Mouse (Mus musculus) layer of hippocampus, adult 6 months (tissue): Measurements from ENCODE around the gene Tgif2lx1. TPM values are rescaled to one million over a fixed set of nuclear protein-coding genes. Genes with fewer than 3 reads are reported as not detected.

Experiments
- long read RNA-seq, 2 experiments: library from polyadenylated mRNA; unstranded; transcript quantifications; one replicate each; pipeline ENCODE4 v2.0.0; 2019 to 2020
- polyA plus RNA-seq: library from polyadenylated mRNA; unstranded; fragments of <200 nt; fragmentation: Nextera tagmentation; gene quantifications from 2 replicates; pipeline ENCODE4 v1.2.3, GENCODE M21; 2021

Gene Tgif2lx1
- polyA plus RNA-seq: not detected in 2 replicates
- long read RNA-seq, experiment 1: 0 reads
- long read RNA-seq, experiment 2: 0 reads

GRCm38 (mm10) chrX:118480637-118481036 is at the start of gene Tgif2lx1:
Gene Tgif2lx1 (minus strand): TSS chrX:118480737.

Other genes starting within 250 kb of the Tgif2lx1 start
- gene Tgif2lx2, start 53.5 kb downstream of the Tgif2lx1 start, polyA plus RNA-seq: not detected in 2 replicates